Mouse (Mus musculus): ENCODE data around the gene Asic2. TPM values are rescaled to one million over a fixed set of nuclear protein-coding genes. Genes with fewer than 3 reads are reported as not detected.

The Asic2 gene
- polyA plus RNA-seq, 1 experiment: not detected

DNA sequence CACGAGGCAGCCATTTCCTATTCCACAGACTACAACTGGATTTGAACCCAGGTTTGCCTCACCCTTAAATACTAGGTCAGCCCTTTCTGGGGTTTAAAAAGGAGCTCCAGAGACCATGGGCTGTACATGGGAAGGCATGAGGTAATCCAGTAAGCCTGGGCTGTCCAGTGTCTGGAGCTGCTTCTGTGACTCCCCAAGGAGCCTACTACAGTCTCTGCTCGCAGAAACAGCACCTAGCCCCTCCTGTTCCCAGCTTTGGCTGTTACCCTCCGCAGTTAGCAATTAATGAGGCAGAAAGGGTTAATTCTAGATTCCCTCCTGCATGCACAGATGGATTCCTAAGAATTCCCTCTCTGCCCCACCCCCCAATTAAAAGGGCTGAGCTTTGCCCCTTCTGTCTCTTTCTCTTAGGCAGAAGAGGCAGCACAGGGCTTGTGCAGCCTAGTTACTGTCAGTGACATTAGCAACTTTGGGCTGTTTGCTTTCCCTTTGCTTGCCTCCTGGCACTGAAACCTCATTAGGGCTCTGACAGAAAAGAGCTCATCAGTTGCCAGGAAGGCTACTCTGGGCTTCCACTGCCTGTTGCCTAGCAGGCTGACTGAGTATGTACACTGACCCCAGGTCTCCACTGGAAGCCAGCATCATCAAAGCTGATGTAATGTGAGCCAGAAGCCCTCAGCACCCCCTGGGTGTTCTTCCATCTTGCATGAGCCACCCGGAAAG, 107.8 kb downstream of the Asic2 start, which contains the start of gene 5530401A14Rik:
5530401A14Rik (plus strand) TSS at position 424 of the 723 bp plus-strand sequence.
- H3K4me1 ChIP-seq (ENCODE audit: control insufficient read depth, insufficient read depth, low read length): no peaks in the 10 kb centered on the region
- no peak for TF ChIP-seq POLR2A (IDR thresholded peaks at IDR 0.05; ENCODE audit: low read depth, low read length)
- TF ChIP-seq CTCF (IDR thresholded peaks at IDR 0.05; ENCODE audit: borderline replicate concordance, insufficient read depth, low read length): no peak
- no peak within 1 kb of the TSS for H3K27ac ChIP-seq (ENCODE audit: insufficient read depth, low read length)
- no peak within 1 kb of the TSS for H3K4me3 ChIP-seq (ENCODE audit: insufficient read depth, low read length)

GRCm38 (mm10) chr11:81847773-81848490, 120.3 kb downstream of the Asic2 start:
- no peaks in the 10 kb centered on the region for H3K4me1 ChIP-seq (ENCODE audit: control insufficient read depth, insufficient read depth, low read length)
- no peak overlapping the region for H3K27ac ChIP-seq (ENCODE audit: insufficient read depth, low read length)
- TF ChIP-seq POLR2A (IDR thresholded peaks at IDR 0.05; ENCODE audit: low read depth, low read length) (no peak), CTCF (IDR thresholded peaks at IDR 0.05; ENCODE audit: borderline replicate concordance, insufficient read depth, low read length) (no peak)
- no peak overlapping the region for H3K4me3 ChIP-seq (ENCODE audit: insufficient read depth, low read length)

GRCm38 (mm10) chr11:81845686-81846036, 122.6 kb downstream of the Asic2 start:
- Histone ChIP-seq H3K27ac (ENCODE audit: insufficient read depth, low read length) (no peak overlapping the region), H3K4me3 (ENCODE audit: insufficient read depth, low read length) (no peak overlapping the region), H3K4me1 (ENCODE audit: control insufficient read depth, insufficient read depth, low read length) (no peaks in the 10 kb centered on the region)
- TF ChIP-seq CTCF (IDR thresholded peaks at IDR 0.05; ENCODE audit: borderline replicate concordance, insufficient read depth, low read length) (no peak), POLR2A (IDR thresholded peaks at IDR 0.05; ENCODE audit: low read depth, low read length) (no peak)

DNA sequence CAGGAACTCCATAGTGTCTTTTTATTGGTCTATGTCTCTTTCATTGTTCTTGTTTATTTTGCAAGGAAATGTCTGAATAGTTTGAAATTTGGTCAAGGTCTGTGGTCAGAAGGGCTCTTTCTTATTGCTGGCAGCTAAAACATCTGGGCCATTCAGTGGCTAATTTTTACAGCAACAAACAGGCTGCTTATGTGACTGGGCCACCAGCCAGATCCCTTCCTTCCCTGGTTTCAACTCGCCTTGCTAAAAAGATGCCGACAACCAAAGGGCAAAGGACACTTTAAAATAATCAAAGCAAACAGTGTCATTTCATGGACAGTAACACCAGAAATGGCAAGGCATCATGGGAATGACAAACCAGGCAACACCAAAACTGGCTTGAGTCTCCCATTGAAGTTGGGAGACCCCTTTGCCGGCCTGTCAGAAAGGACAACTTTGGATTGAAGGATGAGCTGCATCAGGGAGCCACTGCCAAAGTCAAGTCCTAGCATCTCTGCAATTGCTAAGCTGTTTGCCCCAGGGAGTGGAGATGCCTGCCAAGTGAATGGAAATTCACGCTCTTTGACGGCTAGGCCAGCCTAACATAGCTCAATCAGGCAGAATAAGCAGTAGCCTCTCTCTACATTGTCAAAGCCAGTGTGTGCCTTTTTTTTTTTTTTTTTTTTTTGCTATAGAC, 123.1 kb downstream of the Asic2 start:
- H3K4me3 ChIP-seq (ENCODE audit: insufficient read depth, low read length): no peak overlapping the region
- no peaks in the 10 kb centered on the region for H3K4me1 ChIP-seq (ENCODE audit: control insufficient read depth, insufficient read depth, low read length)
- H3K27ac ChIP-seq (ENCODE audit: insufficient read depth, low read length): no peak overlapping the region
- no peak for TF ChIP-seq POLR2A (IDR thresholded peaks at IDR 0.05; ENCODE audit: low read depth, low read length)
- no peak for TF ChIP-seq CTCF (IDR thresholded peaks at IDR 0.05; ENCODE audit: borderline replicate concordance, insufficient read depth, low read length)

DNA sequence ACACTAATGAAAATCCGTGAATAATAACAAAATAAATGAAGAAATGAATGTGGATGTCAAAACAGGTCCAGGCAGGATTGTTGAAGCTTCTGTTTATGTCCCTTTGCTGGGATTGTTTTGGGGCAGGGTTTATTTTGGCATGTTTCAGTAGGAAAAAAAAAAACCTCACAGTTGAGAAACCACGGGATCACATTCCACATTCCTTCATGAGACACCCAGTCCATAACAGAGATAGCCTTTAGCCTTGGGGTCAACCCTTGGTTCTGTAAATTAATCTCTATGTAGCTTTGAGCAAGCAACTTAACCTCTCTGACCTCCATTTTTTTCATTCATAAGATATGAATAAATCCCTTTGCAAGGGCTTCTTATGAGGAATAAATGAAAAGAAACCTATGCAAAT, 127.3 kb downstream of the Asic2 start:
- no peak for TF ChIP-seq CTCF (IDR thresholded peaks at IDR 0.05; ENCODE audit: borderline replicate concordance, insufficient read depth, low read length)
- TF ChIP-seq POLR2A (IDR thresholded peaks at IDR 0.05; ENCODE audit: low read depth, low read length): no peak
- H3K27ac ChIP-seq (ENCODE audit: insufficient read depth, low read length): no peak overlapping the region
- no peaks in the 10 kb centered on the region for H3K4me1 ChIP-seq (ENCODE audit: control insufficient read depth, insufficient read depth, low read length)
- no peak overlapping the region for H3K4me3 ChIP-seq (ENCODE audit: insufficient read depth, low read length)

DNA sequence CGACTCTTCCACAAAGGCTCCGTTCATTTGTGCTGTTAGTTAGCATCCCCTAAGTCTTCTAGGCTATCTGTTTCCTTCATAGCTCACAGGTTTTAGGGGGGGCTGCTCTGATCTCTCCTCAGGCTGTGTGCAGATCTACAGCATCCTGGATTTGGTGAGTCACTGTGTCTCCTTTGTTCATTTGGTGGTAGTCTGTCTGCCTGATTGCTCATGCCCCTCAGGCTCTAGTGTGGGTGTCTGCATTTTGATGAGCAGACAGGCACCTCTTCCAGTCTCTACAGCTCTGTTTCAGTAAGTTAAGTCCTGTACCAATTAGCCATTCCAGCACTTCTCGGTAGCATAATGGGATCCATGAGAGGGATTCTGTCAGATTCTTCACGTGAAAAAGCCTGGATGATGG, 129.8 kb downstream of the Asic2 start:
- Histone ChIP-seq H3K4me3 (ENCODE audit: insufficient read depth, low read length) (no peak overlapping the region), H3K27ac (ENCODE audit: insufficient read depth, low read length) (no peak overlapping the region), H3K4me1 (ENCODE audit: control insufficient read depth, insufficient read depth, low read length) (no peaks in the 10 kb centered on the region)
- TF ChIP-seq CTCF (IDR thresholded peaks at IDR 0.05; ENCODE audit: borderline replicate concordance, insufficient read depth, low read length) (no peak), POLR2A (IDR thresholded peaks at IDR 0.05; ENCODE audit: low read depth, low read length) (no peak)

DNA sequence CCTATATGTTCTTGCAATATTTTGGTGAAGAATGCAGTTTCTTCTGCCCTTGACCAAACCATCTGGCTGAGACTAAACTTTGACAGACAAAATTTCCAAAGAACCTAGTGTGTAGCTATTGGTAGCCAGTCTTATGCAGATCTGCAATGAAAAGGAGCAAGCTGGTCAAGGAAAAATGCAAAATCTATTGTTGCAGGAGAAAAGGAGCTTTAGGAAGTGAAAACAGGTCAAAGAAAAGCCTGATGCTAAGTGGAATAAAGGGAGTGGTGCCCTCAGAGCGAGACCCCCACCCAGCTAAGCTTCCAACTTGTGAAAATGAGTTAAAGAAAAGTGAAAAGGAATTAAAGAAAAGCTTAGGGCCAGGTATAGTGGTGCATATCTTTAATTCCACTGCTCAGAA, 135.9 kb downstream of the Asic2 start:
- Histone ChIP-seq H3K4me3 (ENCODE audit: insufficient read depth, low read length) (no peak overlapping the region), H3K4me1 (ENCODE audit: control insufficient read depth, insufficient read depth, low read length) (no peaks in the 10 kb centered on the region), H3K27ac (ENCODE audit: insufficient read depth, low read length) (no peak overlapping the region)
- TF ChIP-seq POLR2A (IDR thresholded peaks at IDR 0.05; ENCODE audit: low read depth, low read length) (no peak), CTCF (IDR thresholded peaks at IDR 0.05; ENCODE audit: borderline replicate concordance, insufficient read depth, low read length) (no peak)

DNA sequence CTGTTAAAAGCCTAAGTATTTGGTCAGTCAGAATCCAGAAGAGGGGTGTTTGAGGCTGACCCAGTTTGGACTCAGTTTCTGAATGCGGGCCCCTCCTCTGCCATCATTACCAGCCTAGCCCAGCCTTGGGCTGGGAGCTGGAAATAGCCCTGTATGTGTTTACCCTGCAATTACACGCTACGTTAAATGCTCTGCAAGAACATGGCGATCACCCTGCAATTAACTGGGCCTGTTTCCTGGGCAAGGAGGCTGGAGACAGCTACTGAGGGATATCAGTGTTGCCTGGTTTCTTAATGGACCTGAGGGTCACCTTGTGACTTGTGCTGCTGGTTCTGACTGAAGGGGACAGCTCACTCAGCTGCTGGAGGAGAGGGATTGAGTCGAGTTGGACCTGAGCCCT, 151.7 kb downstream of the Asic2 start:
- H3K27ac ChIP-seq (ENCODE audit: insufficient read depth, low read length): no peak overlapping the region
- no peaks in the 10 kb centered on the region for H3K4me1 ChIP-seq (ENCODE audit: control insufficient read depth, insufficient read depth, low read length)
- TF ChIP-seq POLR2A (IDR thresholded peaks at IDR 0.05; ENCODE audit: low read depth, low read length): no peak
- no peak overlapping the region for H3K4me3 ChIP-seq (ENCODE audit: insufficient read depth, low read length)

- TF ChIP-seq CTCF (IDR thresholded peaks at IDR 0.05; ENCODE audit: borderline replicate concordance, insufficient read depth, low read length): no peak
- no peak for TF ChIP-seq POLR2A (IDR thresholded peaks at IDR 0.05; ENCODE audit: low read depth, low read length)
- Histone ChIP-seq H3K4me3 (ENCODE audit: insufficient read depth, low read length) (no peak overlapping the region), H3K4me1 (ENCODE audit: control insufficient read depth, insufficient read depth, low read length) (no peaks in the 10 kb centered on the region), H3K27ac (ENCODE audit: insufficient read depth, low read length) (no peak overlapping the region)
Measured at GRCm38 (mm10) chr11:81814816-81815215, 153.4 kb downstream of the Asic2 start.

Data from embryonic fibroblast, embryonic 13.5 days (primary cell).